Mouse (Mus musculus) right cerebral cortex, postnatal 4 days (tissue): Measurements from ENCODE around the gene Nelfb.

Experiments used
- DNase-seq: peaks from one replicate; pipeline ENCODE4 v3.0.0-alpha.2; 2022

The Nelfb gene

DNA sequence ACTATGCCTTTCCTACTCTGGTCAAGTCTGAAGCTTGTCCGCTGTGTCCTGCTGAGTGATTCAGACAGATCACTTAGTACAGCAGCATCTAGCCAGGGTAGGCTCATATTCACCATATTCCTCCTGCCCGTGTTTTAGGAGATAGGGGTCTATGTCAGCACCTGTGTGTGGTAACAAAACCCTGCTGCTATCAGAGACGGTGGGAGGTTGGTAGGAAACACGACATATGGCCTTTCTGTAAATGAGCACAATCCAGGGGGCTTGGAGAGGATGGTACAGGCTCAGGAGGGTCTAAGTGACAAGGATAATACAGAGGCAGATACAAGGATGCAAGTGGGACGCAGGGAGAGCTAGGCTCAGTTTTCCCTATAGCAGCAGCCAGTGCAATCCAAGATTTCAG is 18.3 kb upstream of the Nelfb start:
- no peak for DNase-seq

DNA sequence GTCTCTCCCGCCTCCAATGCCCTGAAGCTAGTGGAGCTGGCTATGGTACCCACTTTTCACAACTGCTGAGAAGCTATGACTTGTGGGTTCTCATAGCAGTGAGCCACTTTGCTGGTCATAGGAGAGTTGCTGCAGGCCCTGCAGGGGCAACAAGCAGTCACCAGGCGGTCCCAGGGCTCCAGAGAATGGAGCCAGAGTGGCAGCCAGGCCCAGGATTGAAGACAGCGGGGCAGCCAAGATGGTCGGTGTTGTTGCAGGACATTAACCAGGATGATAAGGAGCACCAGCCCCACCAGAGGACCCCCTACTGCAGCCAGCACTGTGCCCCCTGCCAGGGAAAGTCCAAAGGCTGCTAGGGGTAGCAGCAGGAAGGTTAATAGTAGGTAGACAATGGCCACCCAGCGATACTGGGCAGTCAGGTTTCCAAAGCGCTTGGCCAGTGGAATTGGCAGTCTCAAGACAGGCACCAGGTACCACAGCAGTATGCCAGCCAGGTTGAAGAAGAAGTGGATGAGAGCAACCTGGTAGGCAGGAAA is 17.8 kb upstream of the Nelfb start:
- no peak for DNase-seq

DNA sequence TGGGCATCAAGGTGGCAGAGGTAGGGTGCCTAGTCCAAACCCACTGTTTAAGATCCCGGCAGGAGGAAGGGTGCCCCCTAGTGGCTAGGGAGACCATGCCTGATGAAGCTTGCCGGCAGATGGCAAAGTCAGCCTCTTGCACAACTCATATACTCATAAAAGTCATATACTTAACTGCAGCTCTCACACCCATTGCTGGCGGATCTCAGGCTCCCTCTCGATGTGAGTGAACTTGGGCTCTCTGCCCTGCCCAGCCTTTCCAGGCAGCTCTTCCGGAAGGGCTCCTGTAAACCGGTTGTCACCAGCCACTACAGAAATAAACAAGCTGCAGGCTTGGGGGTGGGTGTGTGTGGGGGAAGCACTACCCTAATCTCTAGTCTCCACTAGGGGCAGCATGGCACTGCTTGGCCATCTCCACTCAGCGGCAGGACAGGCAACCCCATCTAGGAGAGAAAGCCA is 17.2 kb upstream of the Nelfb start:
- DNase-seq = peak; percentile 76

DNA sequence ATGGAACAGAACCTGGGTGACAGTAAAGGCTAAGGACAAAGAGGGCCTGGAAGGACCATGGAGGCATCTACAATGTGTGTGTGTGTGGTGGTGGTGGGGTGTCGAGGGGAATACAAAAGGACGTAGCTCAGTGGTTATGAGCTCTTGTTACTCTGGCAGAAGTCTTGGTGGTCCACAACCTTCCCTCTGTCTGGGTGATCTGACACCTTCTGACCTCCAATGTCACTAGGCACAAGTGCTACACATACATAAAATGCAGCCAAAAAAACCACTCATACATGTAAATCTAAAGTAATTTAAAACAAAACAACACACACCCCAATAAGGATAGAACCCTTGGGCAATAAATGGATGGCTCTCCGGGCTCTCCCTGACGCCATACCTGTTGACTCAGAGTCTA is 16.1 kb upstream of the Nelfb start:
- no peak for DNase-seq

DNA sequence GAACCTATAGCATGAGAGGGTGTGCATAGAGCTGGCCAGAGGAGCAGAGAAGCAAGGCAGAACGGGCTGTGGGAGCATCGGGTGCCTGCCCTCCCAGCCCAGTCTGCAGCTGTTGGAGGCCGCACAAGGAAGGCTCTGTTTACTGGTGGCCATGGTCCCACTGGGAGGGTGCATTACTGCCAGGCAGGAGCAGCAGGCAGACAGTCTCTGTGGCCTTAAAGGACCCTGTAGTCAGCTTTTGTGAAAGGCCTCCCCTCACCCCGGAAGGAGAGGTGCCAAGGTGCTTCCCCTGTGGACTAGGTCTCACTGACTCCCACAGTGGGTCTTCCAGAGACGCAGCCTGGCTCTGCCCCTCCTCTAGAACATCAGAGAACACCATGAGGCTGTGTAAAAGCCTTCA is 15.6 kb upstream of the Nelfb start:
- DNase-seq = no peak

DNA sequence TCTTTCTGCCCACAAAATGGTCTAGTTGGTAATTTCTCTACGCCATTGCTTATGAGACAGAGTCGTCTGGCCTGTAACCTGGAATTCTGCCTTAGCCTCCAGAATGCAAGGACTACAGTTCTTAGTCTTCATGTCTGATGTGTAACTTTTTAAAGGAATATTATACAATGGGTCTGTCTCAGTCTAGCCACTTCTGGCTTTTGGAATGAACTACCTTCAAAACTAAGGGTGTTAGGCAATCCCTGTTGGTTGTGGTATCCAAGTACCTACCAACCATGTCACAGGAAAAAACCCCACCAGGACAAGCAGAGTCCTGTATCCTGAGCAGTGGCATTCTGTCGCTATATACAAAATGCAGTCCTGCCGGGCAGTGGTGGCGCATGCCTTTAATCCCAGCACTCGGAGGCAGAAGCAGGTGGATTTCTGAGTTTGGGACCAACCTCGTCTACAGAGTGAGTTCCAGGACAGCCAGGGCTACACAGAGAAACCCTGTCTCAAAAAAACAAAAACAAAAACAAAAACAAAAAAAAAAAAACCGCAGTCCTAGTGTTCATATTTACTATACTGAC is 14.6 kb upstream of the Nelfb start:
- DNase-seq = no peak

DNA sequence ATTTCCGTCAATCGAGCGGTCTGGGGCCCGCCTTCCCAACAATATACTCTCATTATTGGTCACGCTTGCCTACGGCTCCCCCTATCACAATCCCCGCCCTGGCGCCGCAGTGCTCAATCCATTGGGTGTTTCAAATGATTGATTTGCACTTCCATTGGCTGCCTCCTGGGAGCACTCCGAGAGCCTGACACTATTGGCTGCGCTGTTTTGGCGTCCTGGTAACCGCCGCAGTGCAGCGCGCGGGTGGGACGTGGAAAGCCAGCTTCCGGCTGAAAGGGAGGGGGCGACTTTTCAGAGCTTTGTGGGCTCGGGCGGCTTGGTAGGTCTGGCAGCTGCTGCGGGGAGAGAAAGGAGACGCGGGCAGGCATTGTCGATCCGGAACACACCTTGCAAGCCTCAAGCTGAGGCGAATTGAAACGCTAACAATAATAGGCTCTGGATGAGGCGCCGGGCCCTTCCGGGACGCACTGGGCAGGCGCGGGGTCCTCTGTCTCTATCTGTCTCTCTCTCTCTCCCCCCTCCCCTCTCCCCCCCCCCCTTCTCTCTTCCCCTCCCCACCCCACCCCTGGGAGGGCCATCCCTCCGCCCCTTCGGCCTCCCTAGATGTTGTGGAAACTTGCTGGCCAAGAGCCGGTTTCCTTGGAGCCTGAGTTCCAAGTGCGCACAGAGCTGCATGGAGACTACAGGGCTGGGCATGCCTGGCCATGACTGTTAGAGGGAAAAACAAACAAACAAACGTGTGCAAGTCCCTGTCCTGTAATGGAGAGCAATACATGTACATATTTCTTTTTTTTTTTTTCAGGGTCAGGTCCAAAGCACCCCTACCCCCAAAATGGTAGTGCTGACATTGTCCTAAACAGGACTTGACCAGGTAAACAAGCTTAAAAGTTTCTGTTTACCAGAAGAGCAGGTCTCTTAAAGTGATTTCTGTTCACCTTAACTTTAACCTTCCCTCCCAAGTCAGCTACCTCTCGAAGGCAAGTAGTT is 13.8 kb upstream of the Nelfb start:
- DNase-seq = peak; percentile 93

DNA sequence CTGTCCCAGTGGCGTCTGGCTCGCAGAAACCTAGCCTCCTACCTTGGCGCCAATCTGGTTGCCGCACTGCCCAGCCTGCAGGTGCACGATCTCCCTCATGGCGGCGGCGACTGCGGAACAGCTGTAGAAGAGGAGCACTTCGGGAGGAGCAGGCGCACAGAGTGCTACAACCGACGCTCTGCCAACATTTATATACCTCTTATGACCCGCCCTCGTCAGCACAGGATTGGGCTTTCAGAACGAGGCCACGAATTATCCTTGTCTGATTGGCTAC is 13.1 kb upstream of the Nelfb start, which contains the start of gene Tubb4b:
Gene Tubb4b (minus strand): TSS at position 211 of the 274 bp plus-strand sequence.
- DNase-seq = no peak

DNA sequence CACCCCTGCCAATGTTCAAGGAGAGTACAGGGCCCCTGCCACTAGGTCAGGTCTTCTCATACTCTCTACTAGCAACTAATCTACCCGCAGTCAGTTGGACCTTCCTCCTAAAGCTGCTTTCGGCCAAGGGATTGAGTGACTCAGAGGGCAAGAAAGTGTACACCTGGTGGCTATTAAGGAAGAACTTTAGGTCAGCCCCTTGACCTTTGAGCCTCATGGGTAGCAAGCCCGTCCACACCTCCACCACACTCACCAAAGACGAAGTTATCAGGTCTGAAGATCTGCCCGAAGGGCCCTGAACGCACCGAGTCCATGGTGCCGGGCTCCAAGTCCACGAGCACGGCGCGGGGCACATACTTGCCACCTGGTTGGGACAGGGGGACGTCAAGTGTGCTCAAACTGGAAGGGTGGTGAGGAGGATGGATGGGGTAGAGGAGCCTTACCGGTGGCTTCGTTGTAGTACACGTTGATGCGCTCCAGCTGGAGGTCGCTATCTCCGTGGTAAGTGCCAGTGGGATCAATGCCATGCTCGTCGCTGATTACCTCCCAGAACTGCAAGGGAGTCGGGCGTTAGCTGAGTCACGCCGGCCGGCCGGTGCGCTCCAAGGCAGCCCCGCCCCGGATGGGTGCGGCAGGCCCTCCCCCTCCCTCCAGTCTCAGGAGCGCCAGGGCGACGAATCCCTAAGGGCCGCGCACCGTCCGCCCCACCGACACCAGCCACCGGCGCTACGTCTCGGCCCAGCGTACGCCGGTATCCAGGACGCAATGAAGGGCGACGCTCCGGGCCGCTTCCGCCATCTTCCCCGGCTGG is 12.6 kb upstream of the Nelfb start:
- peak; percentile 59 for DNase-seq

DNA sequence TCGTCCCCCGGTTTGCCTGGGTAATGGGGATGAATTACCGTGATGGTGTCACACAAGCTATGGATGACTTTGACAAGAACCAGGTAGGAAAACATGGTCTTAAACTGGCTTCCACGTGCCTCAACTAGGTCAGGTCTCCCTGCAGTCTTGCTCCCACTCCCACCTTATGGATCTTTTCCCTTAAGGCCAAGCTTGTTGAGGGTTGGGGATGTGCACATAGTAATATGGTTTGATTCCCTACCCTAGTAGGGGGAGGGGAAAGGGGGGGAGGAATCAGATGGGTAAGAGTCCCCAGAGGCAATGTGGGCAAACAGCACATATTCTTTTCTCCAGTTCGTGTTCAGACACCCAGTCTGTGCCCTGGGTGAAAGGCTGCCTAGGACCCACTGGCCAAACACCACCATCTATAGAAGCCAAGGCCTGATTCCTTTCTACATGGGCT is 10.1 kb upstream of the Nelfb start:
- no peak for DNase-seq

DNA sequence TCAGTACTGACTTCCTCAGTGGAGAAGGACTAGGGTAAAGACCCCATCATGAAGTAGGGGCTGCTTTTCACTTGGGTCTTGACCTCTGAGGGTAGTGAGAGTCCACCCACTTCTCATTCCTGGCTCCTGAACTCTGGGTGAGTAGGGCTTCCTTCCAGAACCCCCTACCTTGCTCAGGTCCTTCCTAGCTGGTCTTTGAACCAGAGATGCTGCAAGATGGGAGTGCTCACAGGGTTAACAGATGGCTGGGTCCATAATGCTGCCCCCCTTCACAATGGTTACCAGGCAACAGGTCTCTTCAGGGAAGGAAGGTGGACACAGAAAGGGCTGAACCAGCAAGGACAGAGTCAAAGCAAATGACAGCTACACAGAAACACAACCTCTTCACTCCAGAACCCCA is 7.2 kb upstream of the Nelfb start, which contains the start of gene Fam166a:
Gene Fam166a (plus strand): TSS at position 301 of the 400 bp plus-strand sequence.
- no peak for DNase-seq

DNA sequence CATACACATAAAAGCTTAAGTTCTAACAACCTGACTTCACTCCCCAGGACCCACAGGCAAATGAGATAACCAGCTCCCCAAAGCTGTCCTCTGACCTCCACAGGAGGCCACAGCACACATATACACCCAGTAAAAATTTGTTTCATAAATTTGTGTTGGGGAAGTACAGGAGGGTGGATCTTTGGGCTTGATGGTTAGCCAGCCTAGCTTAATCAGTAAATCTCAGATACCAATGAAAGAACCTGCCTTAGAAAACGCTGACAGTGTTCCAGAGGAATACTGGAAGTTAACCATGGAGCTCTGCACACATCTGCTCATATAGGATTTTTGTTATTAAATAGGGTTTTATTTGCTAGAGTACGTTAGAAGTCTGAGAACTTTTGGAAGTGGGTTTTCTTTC is 6.4 kb upstream of the Nelfb start:
- no peak for DNase-seq

DNA sequence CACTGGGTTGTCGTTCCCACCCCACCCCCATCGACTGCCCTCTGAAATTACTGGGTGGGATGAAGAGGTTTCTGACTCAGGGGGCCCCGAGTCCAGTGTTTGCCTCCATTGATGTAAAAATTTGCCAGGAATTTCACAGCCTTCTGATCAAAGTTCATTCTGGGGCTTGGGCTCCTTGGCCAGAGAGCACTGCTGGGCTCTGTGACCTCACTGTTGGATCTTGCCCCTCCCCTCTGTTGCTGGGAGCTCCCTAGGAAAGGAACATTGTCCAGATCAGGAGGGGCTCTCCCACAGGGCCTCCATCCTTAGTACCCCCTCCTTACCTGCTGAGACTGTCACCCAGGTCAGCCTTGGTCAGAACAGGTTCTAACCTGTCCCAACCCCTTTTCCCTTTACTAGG is 3.2 kb upstream of the Nelfb start, which contains the start of gene Stpg3:
Gene Stpg3 (minus strand): TSS at position 194 of the 400 bp plus-strand sequence.
- no peak for DNase-seq

DNA sequence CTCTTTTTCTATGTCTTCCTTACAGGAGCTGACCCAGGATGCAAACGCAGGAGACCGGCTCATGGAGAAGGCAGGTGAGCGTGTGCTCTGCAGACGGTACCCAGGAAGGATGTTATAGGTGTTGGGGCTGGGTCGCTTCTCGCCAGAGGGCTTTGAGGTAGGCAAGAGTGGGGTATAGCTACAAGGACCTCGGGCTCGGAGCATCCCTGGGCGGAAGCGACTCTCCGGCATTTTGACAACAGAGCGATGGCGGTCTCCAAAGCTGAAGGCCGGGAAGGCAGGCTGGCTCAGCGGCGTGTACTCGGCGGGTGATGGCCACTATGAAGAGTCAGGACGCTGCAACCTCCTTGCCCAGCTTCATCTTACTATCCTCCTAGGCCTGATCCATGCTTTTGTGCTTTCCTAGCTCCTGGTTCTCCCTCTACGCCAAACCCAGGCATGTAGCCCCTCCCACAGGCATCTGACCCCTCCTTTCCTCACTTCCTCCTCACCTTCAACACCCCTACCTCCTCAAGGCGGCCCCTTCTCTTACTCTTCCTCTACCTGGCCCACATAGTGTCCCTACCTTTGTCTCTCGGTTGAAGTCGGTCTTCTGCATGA is 2.1 kb upstream of the Nelfb start:
- DNase-seq = no peak

DNA sequence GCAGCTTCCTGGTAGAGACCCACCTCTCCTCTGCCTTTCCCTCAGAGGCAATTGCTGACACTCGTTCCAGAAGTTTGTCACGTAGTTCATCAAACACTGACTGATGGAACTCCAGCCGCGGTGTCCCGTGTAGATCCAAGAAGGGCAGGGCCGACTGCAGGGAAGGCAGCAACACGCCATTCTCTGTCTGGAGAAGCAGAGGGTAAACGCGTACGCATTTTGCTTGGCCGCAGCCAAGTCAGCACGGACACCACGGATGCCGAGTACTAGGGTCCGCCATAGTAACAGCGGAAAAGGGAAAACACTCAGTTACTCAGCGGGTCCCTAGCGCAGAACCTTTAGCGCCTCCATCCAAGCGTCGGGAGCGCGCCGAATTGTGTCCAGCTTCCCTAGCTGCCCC is 603 bp downstream of the Nelfb start:
- no peak for DNase-seq

DNA sequence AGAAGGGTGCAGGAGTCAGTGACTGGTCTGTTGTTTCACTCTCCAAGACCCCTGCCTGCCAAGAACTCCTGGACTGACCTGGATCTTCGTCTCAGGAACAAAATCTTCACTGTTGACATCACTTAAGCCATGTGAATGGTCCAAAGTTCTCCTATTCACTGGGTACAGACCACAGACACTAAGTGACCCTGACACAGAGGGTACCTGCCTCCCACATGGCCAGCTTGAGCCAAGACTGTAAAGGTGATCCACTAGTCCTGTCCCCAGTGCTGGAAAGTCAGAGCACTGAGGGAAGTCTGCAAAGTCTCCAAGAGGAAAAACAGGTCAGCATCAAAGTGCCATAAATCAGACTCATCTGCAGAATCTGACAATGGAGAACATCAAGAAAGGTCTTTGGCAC is 3.7 kb downstream of the Nelfb start:
- DNase-seq = no peak

DNA sequence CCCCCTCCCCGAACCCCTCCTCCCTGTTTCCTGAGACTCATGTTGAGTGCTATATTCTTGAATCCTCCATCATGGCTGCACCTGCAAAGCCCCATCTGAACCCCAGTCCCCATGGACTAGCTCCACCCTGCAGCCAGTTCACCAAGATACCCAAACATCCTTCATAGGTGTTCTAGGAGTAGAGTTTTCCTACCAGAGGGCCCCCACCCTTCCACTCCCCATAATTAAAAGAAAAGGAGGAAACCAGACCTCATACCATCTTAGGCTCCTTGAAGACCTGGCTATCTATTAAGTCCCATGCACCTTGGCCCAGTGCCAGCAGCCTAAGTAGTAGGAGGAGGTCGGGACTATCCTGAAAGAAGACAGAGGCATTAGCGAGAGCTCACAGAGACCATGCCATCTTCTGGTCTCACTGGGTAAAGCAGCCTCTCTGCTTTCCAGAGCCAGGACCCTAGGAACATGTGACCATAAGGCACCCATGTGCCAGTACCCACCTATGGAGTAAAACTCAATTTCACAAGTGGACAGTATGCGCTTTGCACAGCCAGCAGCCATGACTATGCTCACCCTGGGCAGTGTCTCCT is 7.6 kb downstream of the Nelfb start:
- DNase-seq = no peak

DNA sequence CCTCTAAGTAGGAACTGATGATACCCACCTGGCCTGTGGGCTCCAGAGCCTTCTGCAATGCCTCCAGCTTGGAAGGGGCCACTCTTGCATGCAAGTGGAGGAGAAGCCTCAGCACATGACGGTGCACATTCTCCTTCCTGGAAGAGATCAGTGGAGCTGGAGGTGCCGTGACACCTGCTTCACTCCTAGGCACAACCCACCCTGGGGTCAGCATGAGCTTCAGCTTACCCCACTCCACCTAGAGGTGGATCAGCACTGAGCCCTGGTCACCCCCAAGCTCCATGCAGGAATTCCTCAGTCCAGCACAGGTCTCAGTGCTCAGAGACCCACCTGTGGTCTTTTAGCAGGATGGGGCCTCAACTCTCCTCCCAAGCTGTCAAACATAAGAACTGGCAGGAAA is 10.7 kb downstream of the Nelfb start:
- DNase-seq = no peak

DNA sequence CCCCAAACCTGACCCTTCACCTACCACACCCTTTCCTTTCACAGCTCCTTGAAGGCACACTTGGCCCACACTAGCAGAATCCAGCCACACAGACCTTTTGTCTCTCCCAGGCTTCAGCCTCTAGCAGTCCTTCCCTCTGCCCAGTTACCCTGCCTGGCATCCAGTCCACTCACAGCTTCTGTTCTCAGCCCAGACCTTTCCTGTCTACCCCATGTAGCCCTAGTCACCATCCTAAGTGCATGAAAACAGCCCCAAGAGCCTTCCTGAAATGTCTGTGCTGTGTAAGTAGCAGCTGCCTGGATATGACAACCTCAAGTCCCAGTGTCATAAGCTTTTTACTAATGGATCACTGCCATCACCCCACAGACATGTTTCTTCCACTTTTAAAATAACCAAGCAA is 13.3 kb downstream of the Nelfb start:
- no peak for DNase-seq

DNA sequence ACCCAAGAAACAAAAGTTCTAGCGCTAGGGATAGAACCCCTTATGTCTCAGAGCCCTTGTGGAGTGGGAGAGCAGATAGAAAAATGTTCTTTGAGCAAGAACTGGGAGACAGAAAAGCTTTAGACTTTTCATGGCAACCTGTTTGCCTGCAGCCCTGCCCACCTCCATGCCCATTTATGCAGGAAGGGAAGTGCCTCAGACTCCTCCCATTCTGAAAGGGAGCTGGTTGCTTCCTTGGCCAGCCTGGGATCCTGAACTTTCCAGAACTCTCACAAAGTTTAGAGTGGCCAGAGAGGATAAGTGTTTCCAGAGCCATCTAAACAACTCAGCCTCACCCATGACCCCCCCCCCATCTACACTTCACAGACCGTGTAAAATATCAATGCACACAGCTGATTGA is 14.1 kb downstream of the Nelfb start:
- DNase-seq = no peak

DNA sequence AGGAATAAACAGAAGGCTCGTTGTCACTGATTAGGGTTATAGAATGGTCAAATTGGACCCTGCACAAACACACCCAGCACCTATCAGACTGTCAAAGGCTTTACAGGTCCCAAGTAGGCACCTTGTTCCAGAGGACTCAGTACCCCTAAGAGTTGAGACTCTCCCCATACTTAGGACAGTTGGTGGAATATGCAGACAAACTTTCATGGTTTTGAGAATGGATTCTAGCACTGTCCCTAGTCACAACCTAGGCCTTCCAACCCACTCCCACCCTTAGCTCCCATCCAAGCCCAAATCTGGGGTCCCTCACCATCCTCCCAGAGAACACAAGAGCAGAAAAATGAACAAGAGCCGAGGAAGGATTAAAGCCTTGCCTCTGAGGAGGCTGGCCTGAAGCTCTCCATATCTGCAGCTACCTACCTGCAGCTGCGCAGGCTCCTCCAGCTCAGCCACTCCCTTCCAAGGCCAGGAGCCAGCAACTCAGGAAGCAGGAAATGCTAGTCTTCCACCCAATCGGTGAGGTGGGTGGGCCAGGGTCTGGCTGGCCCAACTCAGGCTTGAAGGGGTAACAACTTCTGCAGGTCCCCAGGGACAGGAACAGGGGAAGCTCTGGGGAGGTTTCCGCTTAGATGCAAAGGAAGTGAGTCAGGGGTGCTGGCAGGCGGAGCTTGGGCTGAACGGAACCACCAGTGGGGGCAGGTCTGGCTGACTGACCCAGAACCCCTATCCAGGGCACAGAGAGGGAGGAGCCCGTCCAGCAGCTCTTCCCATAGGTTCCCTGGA is 14.9 kb downstream of the Nelfb start, which contains the start of gene Tor4a:
Gene Tor4a (minus strand): TSS at position 715 of the 783 bp plus-strand sequence.
- no peak for DNase-seq
